Mouse (Mus musculus) spleen, adult 2 months (tissue): Measurements from ENCODE around the gene Olfr122. TPM values are rescaled to one million over a fixed set of nuclear protein-coding genes. Genes with fewer than 3 reads are reported as not detected.

Experiments
- DNase-seq, 2 experiments: peaks; one replicate each; pipeline versions ENCODE4 v3.0.0 to v3.0.0-alpha.2; 2012 to 2021; ENCODE audit warnings: low spot score in 2 of 2, low read depth in 1 of 2
- H3K27ac ChIP-seq: fragments of 200-500 bp; 2 replicates; pipeline ENCODE4 v1.5.1; 2012; ENCODE audit warnings: low read length, inconsistent platforms; ENCODE audit not compliant: insufficient read depth
- H3K27me3 ChIP-seq: fragments of 200-500 bp; 2 replicates; pipeline ENCODE4 v1.6.1; 2012; ENCODE audit warnings: mild to moderate bottlenecking, moderate library complexity, low read length, inconsistent platforms; ENCODE audit not compliant: control insufficient read depth, insufficient read depth
- H3K36me3 ChIP-seq: fragments of 200-500 bp; 2 replicates; pipeline ENCODE4 v1.6.1; 2012; ENCODE audit warnings: mild to moderate bottlenecking, low read length, inconsistent platforms; ENCODE audit not compliant: control insufficient read depth, insufficient read depth
- H3K4me1 ChIP-seq: fragments of 200-500 bp; 2 replicates; pipeline ENCODE4 v1.6.1; 2011; ENCODE audit warnings: inconsistent platforms; ENCODE audit not compliant: control insufficient read depth, insufficient read depth, insufficient read length
- H3K4me3 ChIP-seq: fragments of 200-500 bp; 2 replicates; pipeline ENCODE4 v1.5.1; 2011; ENCODE audit warnings: mild to moderate bottlenecking, inconsistent platforms; ENCODE audit not compliant: insufficient read depth, insufficient read length; ENCODE audit errors: extremely low read depth
- CTCF ChIP-seq: fragments of 200-500 bp; IDR thresholded peaks from 2 replicates; pipeline ENCODE4 v1.5.1; 2011; ENCODE audit warnings: mild to moderate bottlenecking, inconsistent platforms; ENCODE audit not compliant: insufficient read depth, insufficient read length, insufficient replicate concordance; ENCODE audit errors: extremely low read depth
- POLR2A ChIP-seq: fragments of 200-500 bp; IDR thresholded peaks from 2 replicates; pipeline ENCODE4 v1.6.1; 2011; ENCODE audit warnings: low read depth, low read length, inconsistent platforms
- WGBS: fragments of 180-500 bp; shearing (Covaris S2); methylation state at CpG from one replicate; pipeline ENCODE4 v1.1.7; 2018; 5-methylcytosine and 5-hydroxymethylcytosine counted together
- polyA plus RNA-seq: library from polyadenylated mRNA; depleted of rRNA; stranded (reverse); fragments of >200 nt; gene quantifications from 2 replicates; pipeline ENCODE4 v1.2.3, GENCODE M21; 2012; rRNA removed

Olfr122 gene
- polyA plus RNA-seq, result not detected in 2 replicates

DNA sequence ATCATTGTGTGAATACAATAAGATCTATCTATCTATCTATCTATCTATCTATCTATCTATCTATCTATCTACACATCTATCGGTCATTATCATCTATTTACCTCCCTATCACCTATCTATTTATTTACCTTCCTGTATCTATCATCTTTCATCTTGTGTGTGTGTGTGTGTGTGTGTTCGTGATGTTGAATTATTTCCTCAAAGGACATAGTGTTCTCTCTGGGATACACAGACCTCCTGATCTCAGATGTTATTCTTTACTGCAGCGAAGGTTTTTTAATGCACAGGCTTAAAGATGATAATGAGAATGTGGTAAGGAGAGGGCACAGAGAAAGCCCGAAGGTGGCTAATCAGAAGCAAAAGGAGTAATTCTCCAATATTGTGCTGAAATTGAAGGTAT, at the start of gene Olfr122:
TSS of gene Olfr122 (plus strand) at position 301 of the 400 bp plus-strand sequence.
- H3K27me3 ChIP-seq, result no peaks in the 10 kb centered on the region
- no peak for DNase-seq
- H3K36me3 ChIP-seq, result no peaks in the 10 kb centered on the region
- H3K4me3 ChIP-seq, result no peak within 1 kb of the TSS
- H3K4me1 ChIP-seq, result no peaks in the 10 kb centered on the region
- H3K27ac ChIP-seq, result no peak within 1 kb of the TSS
- WGBS, result 77% methylated on average over 4 of the region's 4 CpGs
- TF ChIP-seq CTCF (no peak), POLR2A (no peak)

- TF ChIP-seq CTCF (no peak), POLR2A (no peak)
- 68% methylated on average over 1 of the region's 1 CpGs for WGBS
- Histone ChIP-seq H3K36me3 (no peaks in the 10 kb centered on the region), H3K4me3 (no peak within 1 kb of the TSS), H3K27me3 (no peaks in the 10 kb centered on the region), H3K27ac (no peak within 1 kb of the TSS), H3K4me1 (no peaks in the 10 kb centered on the region)
- DNase-seq, result no peak
These were observed 46.9 kb upstream of the Olfr122 start, which contains the start of gene Olfr120 for GRCm38 (mm10) chr17:37721508-37721907. Gene Olfr120, plus strand, starts transcription at chr17:37721808.

DNA sequence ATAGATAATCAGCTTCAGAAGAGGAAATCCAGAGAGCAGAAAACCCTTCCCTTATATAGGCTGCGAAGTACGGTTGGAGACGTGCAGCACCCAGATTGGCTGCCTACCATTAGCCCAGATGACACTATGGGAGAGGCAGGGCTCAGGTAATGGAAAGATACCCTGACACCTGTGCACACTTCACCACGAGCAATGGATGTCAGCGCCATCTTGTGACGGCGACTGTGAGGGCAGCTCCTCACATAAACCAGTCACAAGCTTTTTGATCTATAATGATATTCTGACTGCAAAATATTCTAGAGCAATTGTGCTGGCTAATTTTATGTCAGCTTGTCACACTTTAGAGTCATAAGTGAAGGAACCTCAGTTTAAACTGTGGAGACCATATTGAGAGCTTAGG, 30.3 kb upstream of the Olfr122 start:
- no peak for TF ChIP-seq CTCF
- TF ChIP-seq POLR2A, result no peak
- Histone ChIP-seq H3K36me3 (no peaks in the 10 kb centered on the region), H3K4me3 (no peak overlapping the region), H3K4me1 (no peaks in the 10 kb centered on the region), H3K27ac (no peak overlapping the region), H3K27me3 (no peaks in the 10 kb centered on the region)
- WGBS, result 58% methylated on average over 7 of the region's 7 CpGs
- DNase-seq, result no peak

GRCm38 (mm10) chr17:37793229-37793628, 24.8 kb downstream of the Olfr122 start, which contains the start of gene Olfr123:
Gene Olfr123, plus strand, starts transcription at chr17:37793529.
- no peak for TF ChIP-seq POLR2A
- no peak for TF ChIP-seq CTCF
- Histone ChIP-seq H3K27me3 (no peaks in the 10 kb centered on the region), H3K4me3 (no peak within 1 kb of the TSS), H3K36me3 (no peaks in the 10 kb centered on the region), H3K27ac (no peak within 1 kb of the TSS), H3K4me1 (no peaks in the 10 kb centered on the region)
- no peak for DNase-seq
- 86% methylated on average over 2 of the region's 2 CpGs for WGBS

GRCm38 (mm10) chr17:37799588-37799987, 31.2 kb downstream of the Olfr122 start, which contains the start of gene Olfr124:
Gene Olfr124, plus strand, starts transcription at chr17:37799888.
- no peaks in the 10 kb centered on the region for H3K4me1 ChIP-seq
- H3K27ac ChIP-seq, result no peak within 1 kb of the TSS
- H3K36me3 ChIP-seq, result no peaks in the 10 kb centered on the region
- no peaks in the 10 kb centered on the region for H3K27me3 ChIP-seq
- WGBS, result 81% methylated on average over 3 of the region's 3 CpGs
- DNase-seq, result no peak
- H3K4me3 ChIP-seq, result no peak within 1 kb of the TSS
- no peak for TF ChIP-seq POLR2A
- no peak for TF ChIP-seq CTCF

Other genes with a start within 250 kb of the Olfr122 start
- gene Olfr112, start 199.2 kb upstream of the Olfr122 start, polyA plus RNA-seq, result not detected in 2 replicates
- gene Olfr113, start 190.9 kb upstream of the Olfr122 start, polyA plus RNA-seq, result not detected in 2 replicates
- gene Olfr114, start 175.9 kb upstream of the Olfr122 start, polyA plus RNA-seq, result not detected in 2 replicates
- gene Olfr115, start 141.5 kb upstream of the Olfr122 start, polyA plus RNA-seq, result not detected in 2 replicates
- gene Olfr116, start 141.4 kb upstream of the Olfr122 start, polyA plus RNA-seq, result not detected in 2 replicates
- gene Olfr117, start 104.8 kb upstream of the Olfr122 start, polyA plus RNA-seq, result not detected in 2 replicates
- not detected in 2 replicates for gene Olfr118, start 101.6 kb upstream of the Olfr122 start, polyA plus RNA-seq
- not detected in 2 replicates for gene Olfr119, start 72.0 kb upstream of the Olfr122 start, polyA plus RNA-seq
- not detected in 2 replicates for gene Olfr120, start 46.8 kb upstream of the Olfr122 start, polyA plus RNA-seq
- gene Olfr121, start 19.8 kb upstream of the Olfr122 start, polyA plus RNA-seq, result not detected in 2 replicates
- not detected in 2 replicates for gene Olfr123, start 24.9 kb downstream of the Olfr122 start, polyA plus RNA-seq
- gene Olfr124, start 31.3 kb downstream of the Olfr122 start, polyA plus RNA-seq, result not detected in 2 replicates
- not detected in 2 replicates for gene Olfr125, start 64.3 kb downstream of the Olfr122 start, polyA plus RNA-seq
- gene Olfr126, start 78.9 kb downstream of the Olfr122 start, polyA plus RNA-seq, result not detected in 2 replicates
- gene Olfr127, start 131.8 kb downstream of the Olfr122 start, polyA plus RNA-seq, result not detected in 2 replicates
- gene Olfr128, start 151.9 kb downstream of the Olfr122 start, polyA plus RNA-seq, result not detected in 2 replicates
- not detected in 2 replicates for gene Olfr761, start 184.5 kb downstream of the Olfr122 start, polyA plus RNA-seq